Mouse (Mus musculus) ES-Bruce4 (cell line): Measurements from ENCODE around the gene H2afx. TPM values are rescaled to one million over a fixed set of nuclear protein-coding genes. Genes with fewer than 3 reads are reported as not detected.
A peak's percentile ranks its signal among the peaks of the same experiment; 100 is the strongest.

Experiments
- H3K27ac ChIP-seq: 2 replicates; pipeline ENCODE4 v1.5.1; 2012; ENCODE audit warnings: low read length, inconsistent platforms; ENCODE audit not compliant: insufficient read depth
- H3K27me3 ChIP-seq: 2 replicates; pipeline ENCODE4 v1.6.1; 2012; ENCODE audit warnings: mild to moderate bottlenecking, low read length, inconsistent platforms; ENCODE audit not compliant: control insufficient read depth, poor library complexity, insufficient read depth, severe bottlenecking
- H3K36me3 ChIP-seq: 2 replicates; pipeline ENCODE4 v1.6.1; 2012; ENCODE audit warnings: inconsistent platforms, mild to moderate bottlenecking, low read length, moderate library complexity; ENCODE audit not compliant: control insufficient read depth, poor library complexity, insufficient read depth, severe bottlenecking
- H3K4me1 ChIP-seq: one replicate; pipeline ENCODE4 v1.8.1; 2011; ENCODE audit warnings: low read length; ENCODE audit not compliant: control insufficient read depth, insufficient read depth
- H3K4me3 ChIP-seq: 2 replicates; pipeline ENCODE4 v1.5.1; 2011; ENCODE audit warnings: low read depth, mild to moderate bottlenecking, low read length
- H3K9ac ChIP-seq: 2 replicates; pipeline ENCODE4 v1.6.1; 2012; ENCODE audit warnings: low read depth, mild to moderate bottlenecking, inconsistent platforms; ENCODE audit not compliant: poor library complexity, severe bottlenecking
- H3K9me3 ChIP-seq: replicated peaks from 2 replicates; pipeline ENCODE4 v1.6.1; 2012; ENCODE audit warnings: mild to moderate bottlenecking, low read length, inconsistent platforms; ENCODE audit not compliant: control insufficient read depth, poor library complexity, insufficient read depth, severe bottlenecking
- CTCF ChIP-seq: IDR thresholded peaks from one replicate; pipeline ENCODE4 v1.8.1; 2011; ENCODE audit warnings: low read depth, low read length
- EP300 ChIP-seq: IDR thresholded peaks from 2 replicates; pipeline ENCODE4 v1.6.1; 2011; ENCODE audit warnings: low read depth, low read length; ENCODE audit not compliant: insufficient read depth
- POLR2A ChIP-seq: IDR thresholded peaks from one replicate; pipeline ENCODE4 v1.8.1; 2011; ENCODE audit warnings: low read length; ENCODE audit not compliant: insufficient read depth
- polyA plus RNA-seq: library from polyadenylated mRNA; stranded (reverse); fragments of >200 nt; gene quantifications from 2 replicates; pipeline ENCODE4 v1.2.4, GENCODE M21; 2011; ENCODE audit warnings: low read depth; ENCODE audit not compliant: missing spikeins, insufficient read depth, insufficient read length

H2afx gene
- polyA plus RNA-seq, 1 experiment = 173 TPM

DNA sequence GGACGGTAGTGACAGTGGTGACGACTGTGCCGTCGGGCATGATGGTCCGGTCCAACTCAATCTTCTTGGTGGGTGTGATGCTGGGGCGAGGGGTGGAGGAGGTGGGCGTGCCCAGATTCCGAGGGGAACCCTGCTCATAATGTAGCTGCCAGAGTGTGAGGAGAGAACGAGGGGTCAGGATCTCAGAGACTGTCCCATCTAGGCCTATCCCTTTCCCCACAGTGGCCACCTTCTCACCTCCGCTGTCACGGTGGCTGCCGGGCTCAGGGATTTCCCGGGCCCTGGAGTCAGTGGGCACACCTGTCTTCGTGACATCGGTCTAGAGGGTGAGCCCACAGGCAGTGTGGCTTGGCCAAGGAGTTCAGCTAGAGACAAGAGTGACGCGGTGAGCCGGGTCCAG lies 19.6 kb upstream of the H2afx start:
- no peaks in the 10 kb centered on the region for H3K36me3 ChIP-seq

DNA sequence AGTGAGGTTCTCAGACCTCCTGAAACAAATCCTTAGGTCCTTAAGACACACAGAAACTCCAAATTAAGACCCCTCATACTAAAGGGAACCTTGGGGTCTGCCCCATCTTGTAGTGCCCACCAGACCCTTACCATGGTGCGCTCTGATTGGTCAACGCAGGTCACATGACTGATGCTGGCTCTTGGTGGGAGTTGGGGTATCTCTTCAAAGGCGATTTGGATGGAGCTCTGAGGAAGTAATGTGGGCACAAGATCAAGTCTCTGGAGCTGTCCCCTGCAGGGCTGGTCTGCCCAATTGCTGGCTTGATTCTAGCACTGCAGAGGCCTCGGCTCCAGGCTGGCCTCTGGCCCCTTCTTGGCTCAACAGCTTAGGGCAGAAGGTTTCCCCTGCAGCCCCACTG lies 17.0 kb upstream of the H2afx start:
- no peak overlapping the region for H3K27ac ChIP-seq
- H3K4me1 ChIP-seq = no peaks in the 10 kb centered on the region
- no peaks in the 10 kb centered on the region for H3K36me3 ChIP-seq
- no peak overlapping the region for H3K9ac ChIP-seq
- H3K4me3 ChIP-seq = no peak overlapping the region
- no peaks in the 10 kb centered on the region for H3K9me3 ChIP-seq
- H3K27me3 ChIP-seq = peaks cover 3% of the 10 kb centered on the region; the same call in 1 of the 2 replicates
- TF ChIP-seq CTCF (no peak), POLR2A (no peak), EP300 (no peak)

More for the DNA sequence above, 19.6 kb upstream of the H2afx start:
- no peaks in the 10 kb centered on the region for H3K9me3 ChIP-seq
- no peaks in the 10 kb centered on the region for H3K4me1 ChIP-seq
- no peak overlapping the region for H3K4me3 ChIP-seq
- H3K27ac ChIP-seq = no peak overlapping the region
- H3K9ac ChIP-seq = no peak overlapping the region
- no peak for TF ChIP-seq EP300
- no peak for TF ChIP-seq CTCF
- TF ChIP-seq POLR2A = no peak
- H3K27me3 ChIP-seq = peaks cover 3% of the 10 kb centered on the region; the same call in 1 of the 2 replicates

GRCm38 (mm10) chr9:44318076-44318825 lies 16.2 kb upstream of the H2afx start:
- Histone ChIP-seq H3K27ac (no peak overlapping the region), H3K9me3 (no peaks in the 10 kb centered on the region), H3K9ac (no peak overlapping the region), H3K27me3 (0 out of 2 replicates have a peak, but pooled peaks cover under 1% of the 10 kb centered on the region), H3K4me1 (no peaks in the 10 kb centered on the region), H3K36me3 (no peaks in the 10 kb centered on the region), H3K4me3 (no peak overlapping the region)
- TF ChIP-seq POLR2A = no peak
- TF ChIP-seq EP300 = no peak
- no peak for TF ChIP-seq CTCF

GRCm38 (mm10) chr9:44318826-44319095 lies 15.7 kb upstream of the H2afx start:
- Histone ChIP-seq H3K27ac (no peak overlapping the region), H3K4me1 (no peaks in the 10 kb centered on the region), H3K9ac (no peak overlapping the region), H3K36me3 (no peaks in the 10 kb centered on the region), H3K9me3 (no peaks in the 10 kb centered on the region), H3K27me3 (no peaks in the 10 kb centered on the region), H3K4me3 (no peak overlapping the region)
- TF ChIP-seq CTCF = no peak
- TF ChIP-seq EP300 = no peak
- no peak for TF ChIP-seq POLR2A

- Histone ChIP-seq H3K4me3 (peak overlapping the region; percentile 63), H3K9me3 (no peaks in the 10 kb centered on the region), H3K4me1 (no peaks in the 10 kb centered on the region), H3K36me3 (no peaks in the 10 kb centered on the region), H3K27ac (no peak overlapping the region), H3K27me3 (no peaks in the 10 kb centered on the region), H3K9ac (peak overlapping the region; percentile 56)
- TF ChIP-seq POLR2A (no peak), EP300 (no peak), CTCF (no peak)
These were observed 15.2 kb upstream of the H2afx start for GRCm38 (mm10) chr9:44319105-44319886.
